Mouse (Mus musculus): ENCODE data around the gene Prrg2.

DNA sequence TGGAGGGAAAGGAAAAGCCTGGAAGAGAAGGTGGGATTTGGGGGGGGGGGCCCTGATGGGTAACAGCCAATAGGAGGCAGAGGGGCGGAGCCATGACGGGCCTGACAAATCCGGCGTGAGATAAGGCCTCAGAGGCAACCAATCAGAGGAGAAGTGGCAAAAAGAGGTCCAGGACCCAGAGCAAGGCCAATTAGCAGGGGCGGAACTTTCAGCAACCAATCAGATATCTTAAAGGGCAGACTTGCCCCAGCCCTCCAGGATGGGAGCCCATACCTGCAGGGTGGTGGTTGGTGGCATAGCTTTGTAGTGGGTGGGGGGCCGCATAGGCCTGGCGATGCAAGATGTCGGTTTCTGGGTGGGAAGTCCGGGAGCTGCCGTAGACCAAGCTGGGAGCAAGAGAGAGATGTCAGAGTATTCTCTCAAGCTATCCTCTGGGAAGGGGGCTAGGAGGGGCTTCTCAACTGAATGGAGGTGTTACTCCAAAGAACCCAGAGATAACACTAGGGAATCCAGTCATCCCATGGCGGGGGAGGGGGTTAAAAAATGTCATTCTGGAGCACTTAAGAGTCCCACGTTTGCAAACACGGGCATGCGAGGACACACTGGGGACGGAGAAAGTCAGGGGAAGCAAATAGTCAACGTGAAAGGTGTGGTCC lies 11.4 kb downstream of the Prrg2 start:
- no peak for TF ChIP-seq CTCF (IDR thresholded peaks at IDR 0.05; ENCODE audit: low read depth, low read length)
- TF ChIP-seq POLR2A (IDR thresholded peaks at IDR 0.05; ENCODE audit: borderline replicate concordance, low read depth, low read length) = no peak

Measured in bone marrow macrophage, adult 2 months (primary cell).